Mouse (Mus musculus) hindbrain, embryonic 11.5 days (tissue): ENCODE results near the gene Ntn5. TPM values are rescaled to one million over a fixed set of nuclear protein-coding genes. Genes with fewer than 3 reads are reported as not detected.

Experiments
- ATAC-seq: fragments of 200-750 bp; cut with Nextera tagmentation; 2 replicates; pipeline ENCODE4 v1.8.0; 2017; ENCODE audit warnings: mild to moderate bottlenecking, moderate TSS enrichment, moderate library complexity; ENCODE audit not compliant: low FRiP score
- DNase-seq: peaks from one replicate; pipeline ENCODE4 v3.0.0-alpha.2; 2015; ENCODE audit warnings: low spot score
- H3K27ac ChIP-seq: fragments of 300-500 bp; sonication (generic); 2 replicates; pipeline ENCODE4 v1.5.1; 2014; ENCODE audit warnings: mild to moderate bottlenecking, low read depth, low read length
- H3K27me3 ChIP-seq: fragments of 300-500 bp; sonication (generic); 2 replicates; pipeline ENCODE4 v1.6.1; 2014; ENCODE audit warnings: mild to moderate bottlenecking, low read length, moderate library complexity, mixed read lengths; ENCODE audit not compliant: control insufficient read depth, insufficient read depth
- H3K36me3 ChIP-seq: fragments of 300-500 bp; sonication (generic); 2 replicates; pipeline ENCODE4 v1.6.1; 2014; ENCODE audit warnings: mild to moderate bottlenecking, low read length, moderate library complexity, mixed read lengths; ENCODE audit not compliant: control insufficient read depth, insufficient read depth
- H3K4me1 ChIP-seq: fragments of 300-500 bp; sonication (generic); replicated peaks from 2 replicates; pipeline ENCODE4 v1.6.1; 2014; ENCODE audit warnings: low read length, mixed read lengths; ENCODE audit not compliant: control insufficient read depth, insufficient read depth
- H3K4me2 ChIP-seq: fragments of 300-500 bp; sonication (generic); replicated peaks from 2 replicates; pipeline ENCODE4 v1.6.1; 2014; ENCODE audit warnings: mild to moderate bottlenecking, low read depth, low read length
- H3K4me3 ChIP-seq: fragments of 300-500 bp; sonication (generic); 2 replicates; pipeline ENCODE4 v1.5.1; 2014; ENCODE audit warnings: low read depth, low read length
- H3K9ac ChIP-seq: fragments of 300-500 bp; sonication (generic); 2 replicates; pipeline ENCODE4 v1.6.1; 2014; ENCODE audit warnings: low read depth, low read length
- H3K9me3 ChIP-seq: fragments of 300-500 bp; sonication (generic); 2 replicates; pipeline ENCODE4 v1.6.1; 2016; ENCODE audit warnings: low read length; ENCODE audit not compliant: control insufficient read depth
- WGBS: fragments of 180-500 bp; shearing (Covaris S2); extraction: QIAGEN DNeasy Blood & Tissue Kit; methylation state at CpG from one replicate; pipeline ENCODE4 v1.1.7; 2014; 5-methylcytosine and 5-hydroxymethylcytosine counted together
- polyA plus RNA-seq: library from polyadenylated mRNA; unstranded; fragments of >200 nt; fragmentation: Nextera tagmentation; extraction: Ambion mirVana; gene quantifications from 2 replicates; pipeline ENCODE4 v1.2.1, GENCODE M21; 2014

Ntn5 gene
- polyA plus RNA-seq, 1 experiment from 2014 or later: 0.22 TPM

DNA sequence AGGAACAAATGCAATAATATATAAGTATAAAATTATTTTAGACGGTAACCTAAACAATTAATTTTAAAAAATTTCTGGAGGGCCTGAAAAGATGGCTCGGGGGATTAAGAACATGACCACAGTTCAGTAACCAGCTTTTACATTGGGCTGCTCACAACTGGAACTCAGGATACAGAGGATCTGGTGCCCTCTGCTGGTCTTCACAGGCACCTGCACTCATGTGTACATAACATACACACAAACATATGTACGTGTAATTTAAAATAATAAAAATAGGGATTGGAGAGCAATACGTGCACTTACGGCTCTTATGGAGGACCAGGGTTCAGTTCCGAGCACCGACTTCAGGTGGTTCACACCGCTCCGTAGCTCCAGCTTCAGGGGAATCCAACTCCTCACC is 14.9 kb upstream of the Ntn5 start:
- 95% methylated on average over 9 of the region's 9 CpGs for WGBS
- H3K4me2 ChIP-seq: no peak overlapping the region

DNA sequence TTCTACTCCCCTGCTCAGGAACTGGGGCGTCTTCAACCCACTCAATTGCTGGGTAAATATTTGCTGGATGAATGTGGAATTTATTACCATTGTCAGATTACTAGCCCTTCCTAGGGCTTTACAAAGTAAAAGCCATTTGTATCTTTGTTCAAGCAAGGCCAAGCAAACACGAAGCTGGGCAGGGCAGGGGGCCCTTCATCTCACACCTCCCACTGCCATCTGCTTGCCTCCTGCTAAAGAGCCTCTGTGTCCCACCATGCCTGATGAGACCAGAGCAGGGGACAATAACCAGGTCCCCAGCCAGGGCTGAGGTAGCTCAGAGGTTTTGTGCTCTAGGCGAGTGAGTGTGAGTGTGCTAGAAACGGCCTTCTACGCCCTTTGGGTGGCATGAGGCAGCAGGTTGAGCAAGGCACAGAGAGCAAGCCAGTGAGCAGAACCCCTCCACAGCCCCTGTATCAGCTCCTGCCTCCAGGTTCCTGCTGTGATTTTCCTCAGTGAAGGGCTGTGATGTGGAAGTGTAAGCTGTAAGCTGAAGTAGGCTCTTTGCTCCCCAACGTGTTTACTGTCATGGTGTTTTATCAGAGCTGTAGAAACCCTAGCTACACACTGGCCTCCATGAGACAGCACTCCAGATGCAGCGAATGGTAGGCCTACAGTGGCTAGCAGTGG is 6.1 kb upstream of the Ntn5 start:
- 77% methylated on average over 7 of the region's 7 CpGs for WGBS
- H3K4me1 ChIP-seq: no peaks in the 10 kb centered on the region
- no peaks in the 10 kb centered on the region for H3K27me3 ChIP-seq
- no peak for DNase-seq
- ATAC-seq: no peak
- H3K36me3 ChIP-seq: no peaks in the 10 kb centered on the region
- no peak overlapping the region for H3K4me3 ChIP-seq
- H3K4me2 ChIP-seq: no peak overlapping the region
- H3K27ac ChIP-seq: no peak overlapping the region
- no peaks in the 10 kb centered on the region for H3K9me3 ChIP-seq
- H3K9ac ChIP-seq: no peak overlapping the region

More for the DNA sequence above, 14.9 kb upstream of the Ntn5 start:
- Histone ChIP-seq H3K4me1 (no peaks in the 10 kb centered on the region), H3K27ac (no peak overlapping the region), H3K36me3 (no peaks in the 10 kb centered on the region), H3K9ac (no peak overlapping the region), H3K4me3 (no peak overlapping the region), H3K9me3 (no peaks in the 10 kb centered on the region), H3K27me3 (no peaks in the 10 kb centered on the region)
- no peak for DNase-seq
- ATAC-seq: no peak

DNA sequence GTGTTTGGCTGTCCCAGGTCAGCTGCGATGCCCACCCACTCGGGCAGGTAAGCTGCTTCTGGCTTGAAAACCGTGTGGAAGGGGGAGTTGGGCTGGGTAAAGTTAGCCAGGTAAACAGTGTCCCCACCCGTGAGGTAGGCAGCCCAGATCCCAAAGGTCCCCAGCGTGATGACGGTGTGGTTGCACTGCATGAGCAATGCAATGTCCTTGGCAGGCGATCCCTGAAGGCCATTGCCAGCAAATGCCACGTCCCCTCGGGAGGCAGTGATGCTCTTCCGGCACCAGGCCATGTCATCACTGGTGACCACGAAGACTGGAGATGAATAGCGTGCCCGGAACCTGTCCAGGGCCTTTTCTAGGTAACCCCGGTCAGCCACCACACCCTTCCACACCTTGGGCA is 5.3 kb upstream of the Ntn5 start:
- no peak for DNase-seq
- Histone ChIP-seq H3K4me3 (no peak overlapping the region), H3K36me3 (no peaks in the 10 kb centered on the region), H3K4me1 (no peaks in the 10 kb centered on the region), H3K27me3 (no peaks in the 10 kb centered on the region), H3K9me3 (no peaks in the 10 kb centered on the region), H3K4me2 (no peak overlapping the region), H3K9ac (no peak overlapping the region), H3K27ac (no peak overlapping the region)
- WGBS: 90% methylated on average over 14 of the region's 14 CpGs
- no peak for ATAC-seq

DNA sequence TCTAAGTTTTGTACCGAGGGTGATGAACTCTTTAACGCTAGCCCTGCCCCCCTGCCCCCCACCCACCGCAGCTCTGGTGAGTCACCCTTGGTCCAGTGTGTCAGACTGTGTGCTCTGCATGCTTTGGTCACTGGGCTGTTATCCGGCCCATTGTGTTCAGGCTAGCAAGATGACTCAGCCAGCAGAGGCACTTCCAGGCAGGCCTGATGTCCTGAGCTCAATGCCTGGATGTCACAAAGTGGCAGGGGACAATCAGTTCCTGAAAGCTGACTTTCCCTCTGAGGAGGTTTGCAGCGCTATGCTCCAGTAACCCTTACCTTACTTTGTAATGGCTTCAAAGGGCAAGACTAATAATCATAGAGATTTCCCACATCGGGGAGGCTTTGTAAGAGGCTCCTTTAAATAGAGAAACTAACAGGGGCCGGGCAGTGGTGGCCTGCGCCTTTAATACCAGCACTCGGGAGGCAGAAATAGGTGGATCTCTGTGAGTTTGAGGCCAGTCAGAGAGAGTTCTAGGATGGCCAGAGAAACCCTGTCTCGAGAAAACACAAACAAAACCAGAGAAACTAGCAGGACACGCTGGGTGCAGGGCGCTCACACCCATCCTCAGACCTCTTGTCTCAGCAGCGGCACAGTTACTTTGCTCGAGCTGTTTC is 3.7 kb upstream of the Ntn5 start:
- Histone ChIP-seq H3K4me3 (no peak overlapping the region), H3K27ac (no peak overlapping the region), H3K9me3 (no peaks in the 10 kb centered on the region), H3K9ac (no peak overlapping the region), H3K4me2 (no peak overlapping the region), H3K36me3 (no peaks in the 10 kb centered on the region), H3K4me1 (no peaks in the 10 kb centered on the region), H3K27me3 (no peaks in the 10 kb centered on the region)
- no peak for DNase-seq
- no peak for ATAC-seq
- WGBS: 68% methylated on average over 14 of the region's 14 CpGs

DNA sequence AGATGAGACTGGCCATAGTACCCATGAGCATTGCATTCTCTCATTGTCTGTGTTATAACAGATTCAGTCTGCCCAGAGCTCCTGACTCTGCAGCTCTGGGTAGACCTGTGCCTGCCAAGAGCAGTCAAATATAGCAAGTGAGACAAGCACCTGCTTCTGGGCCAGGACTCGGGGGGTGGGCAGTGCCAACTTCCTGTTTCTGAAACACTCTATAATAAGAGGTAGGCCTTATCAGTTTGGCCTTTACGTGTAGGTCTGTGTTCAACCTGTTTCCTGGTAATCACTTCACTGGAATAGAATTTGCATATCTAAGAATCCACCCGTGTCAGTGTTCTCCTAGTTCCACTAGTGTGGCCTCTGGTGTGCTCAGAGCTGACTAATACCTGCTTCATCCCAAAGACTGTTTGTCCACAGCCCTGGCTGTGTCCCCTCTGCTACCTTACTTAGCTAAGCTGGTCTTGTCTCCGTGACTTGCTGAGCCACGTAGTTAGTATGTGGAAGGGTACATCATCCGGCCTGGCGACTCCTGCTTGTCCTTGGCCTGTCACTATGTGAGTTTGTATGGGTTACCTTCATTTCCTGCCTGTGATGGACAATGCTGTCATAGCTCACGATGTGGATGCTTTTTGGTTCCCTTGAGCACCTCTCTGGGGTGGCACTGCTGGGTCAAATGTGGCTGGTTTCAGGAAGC is 2.6 kb upstream of the Ntn5 start:
- ATAC-seq: no peak
- no peaks in the 10 kb centered on the region for H3K9me3 ChIP-seq
- H3K36me3 ChIP-seq: no peaks in the 10 kb centered on the region
- no peak overlapping the region for H3K27ac ChIP-seq
- WGBS: 88% methylated on average over 8 of the region's 8 CpGs
- no peaks in the 10 kb centered on the region for H3K27me3 ChIP-seq
- no peak overlapping the region for H3K4me2 ChIP-seq
- no peak for DNase-seq
- no peak overlapping the region for H3K9ac ChIP-seq
- H3K4me1 ChIP-seq: peaks cover under 1% of the 10 kb centered on the region
- H3K4me3 ChIP-seq: no peak overlapping the region

DNA sequence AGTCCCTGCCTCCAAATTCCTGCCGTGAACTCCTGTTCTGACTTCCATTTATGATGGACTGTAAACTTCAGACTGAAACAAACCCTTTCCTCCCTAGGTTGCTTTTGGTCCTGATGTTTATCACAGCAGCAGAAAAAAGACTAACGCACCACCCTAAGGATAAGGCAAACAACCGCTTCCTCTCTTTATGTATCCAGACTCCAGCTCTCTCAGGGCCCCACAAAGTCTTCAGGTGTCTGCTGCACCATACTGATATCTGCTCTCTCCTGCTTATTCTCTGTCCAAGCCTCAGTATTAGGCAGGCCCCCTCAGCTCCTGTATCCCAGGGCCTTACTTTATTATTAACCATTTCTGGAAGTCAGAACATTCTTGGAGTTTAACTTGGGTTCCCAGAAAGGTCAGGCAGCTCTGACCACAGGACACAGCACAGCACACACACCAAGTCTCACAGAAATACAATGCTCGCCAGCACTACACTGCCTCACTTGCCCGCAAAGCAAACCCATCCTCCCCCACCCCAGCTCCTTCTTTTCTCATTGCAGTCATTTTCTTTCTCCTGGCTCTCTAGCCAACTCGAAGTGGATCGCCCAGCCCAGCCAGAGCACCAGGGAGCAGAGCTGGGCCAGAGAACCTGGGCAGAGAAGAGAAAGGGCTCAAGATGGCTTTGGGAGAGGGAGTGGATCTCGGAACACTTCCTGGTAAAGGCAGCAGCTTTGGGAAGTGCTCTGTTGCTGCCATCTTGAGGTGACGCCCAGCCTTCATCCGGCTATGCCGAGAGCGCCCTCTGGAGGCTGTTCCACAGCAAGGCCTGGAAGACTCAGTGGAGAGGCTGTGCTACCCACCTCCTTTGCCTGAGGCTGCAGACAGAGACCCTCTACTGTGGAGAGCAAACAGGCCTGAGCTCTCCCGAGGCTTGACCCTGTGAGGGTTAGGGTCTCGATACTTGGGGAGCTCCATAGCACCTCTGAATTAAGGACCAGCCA is 1.4 kb upstream of the Ntn5 start:
- DNase-seq (peak; percentile 96), ATAC-seq (peak; percentile 86)
- H3K27me3 ChIP-seq: no peaks in the 10 kb centered on the region
- WGBS: 30% methylated on average over 14 of the region's 14 CpGs
- no peak overlapping the region for H3K4me3 ChIP-seq
- H3K9ac ChIP-seq: peak overlapping the region; percentile 40; the same call in 1 of the 2 replicates
- H3K9me3 ChIP-seq: no peaks in the 10 kb centered on the region
- no peak overlapping the region for H3K4me2 ChIP-seq
- H3K27ac ChIP-seq: no peak overlapping the region
- no peaks in the 10 kb centered on the region for H3K36me3 ChIP-seq
- peaks cover 3% of the 10 kb centered on the region for H3K4me1 ChIP-seq

DNA sequence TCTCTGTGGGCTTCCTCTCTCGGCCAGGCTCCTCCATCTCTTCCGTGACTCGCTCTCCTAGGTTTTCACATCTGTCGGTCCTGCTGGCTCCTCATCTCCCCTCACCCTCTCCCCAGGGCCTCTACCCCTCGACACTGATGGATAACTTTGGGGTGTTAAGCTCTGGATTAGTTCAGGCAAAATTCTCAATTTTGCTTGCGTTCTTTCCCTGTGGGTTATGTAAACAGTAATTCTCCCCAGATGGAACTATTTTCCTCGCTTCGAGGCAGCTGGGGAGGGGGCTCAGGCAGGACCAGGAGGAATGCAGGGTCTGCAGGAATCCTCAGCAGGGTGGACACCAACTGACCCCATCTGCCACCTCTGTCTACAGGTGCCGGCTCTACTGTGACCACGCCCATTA is 2.0 kb downstream of the Ntn5 start:
- no peak overlapping the region for H3K27ac ChIP-seq

DNA sequence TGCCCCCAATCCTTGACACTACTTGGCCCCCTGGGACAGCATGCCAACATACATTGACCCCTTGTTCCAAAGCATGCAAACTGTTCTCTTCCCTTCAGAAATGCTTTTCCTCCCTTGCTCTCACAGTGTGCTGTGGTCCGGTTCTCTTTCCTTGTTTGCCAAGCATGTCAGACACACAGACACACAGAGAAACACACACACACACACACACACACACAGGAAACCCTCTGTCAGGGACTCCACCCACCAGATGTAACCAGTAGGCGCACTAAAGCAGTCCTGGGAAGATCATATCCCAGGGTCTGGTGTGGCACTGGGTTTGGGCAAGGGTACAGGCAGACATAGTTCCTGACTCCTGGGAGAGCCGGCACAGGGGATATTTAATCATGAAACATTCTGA is 3.0 kb downstream of the Ntn5 start:
- Histone ChIP-seq H3K4me1 (peaks cover 3% of the 10 kb centered on the region), H3K9me3 (no peaks in the 10 kb centered on the region), H3K36me3 (no peaks in the 10 kb centered on the region), H3K27ac (no peak overlapping the region), H3K27me3 (0 out of 2 replicates have a peak, but pooled peaks cover 3% of the 10 kb centered on the region), H3K4me3 (no peak overlapping the region), H3K4me2 (no peak overlapping the region), H3K9ac (no peak overlapping the region)
- 60% methylated on average over 3 of the region's 3 CpGs for WGBS
- ATAC-seq (no peak), DNase-seq (no peak)

More for the DNA sequence above, 2.0 kb downstream of the Ntn5 start:
- Histone ChIP-seq H3K9ac (no peak overlapping the region), H3K4me1 (peaks cover 3% of the 10 kb centered on the region), H3K27me3 (no peaks in the 10 kb centered on the region), H3K4me3 (no peak overlapping the region), H3K4me2 (no peak overlapping the region), H3K36me3 (no peaks in the 10 kb centered on the region), H3K9me3 (no peaks in the 10 kb centered on the region)
- no peak for ATAC-seq
- 47% methylated on average over 10 of the region's 10 CpGs for WGBS
- no peak for DNase-seq
